Mouse (Mus musculus): ENCODE results near the gene Ndrg3.

Gene Ndrg3

DNA sequence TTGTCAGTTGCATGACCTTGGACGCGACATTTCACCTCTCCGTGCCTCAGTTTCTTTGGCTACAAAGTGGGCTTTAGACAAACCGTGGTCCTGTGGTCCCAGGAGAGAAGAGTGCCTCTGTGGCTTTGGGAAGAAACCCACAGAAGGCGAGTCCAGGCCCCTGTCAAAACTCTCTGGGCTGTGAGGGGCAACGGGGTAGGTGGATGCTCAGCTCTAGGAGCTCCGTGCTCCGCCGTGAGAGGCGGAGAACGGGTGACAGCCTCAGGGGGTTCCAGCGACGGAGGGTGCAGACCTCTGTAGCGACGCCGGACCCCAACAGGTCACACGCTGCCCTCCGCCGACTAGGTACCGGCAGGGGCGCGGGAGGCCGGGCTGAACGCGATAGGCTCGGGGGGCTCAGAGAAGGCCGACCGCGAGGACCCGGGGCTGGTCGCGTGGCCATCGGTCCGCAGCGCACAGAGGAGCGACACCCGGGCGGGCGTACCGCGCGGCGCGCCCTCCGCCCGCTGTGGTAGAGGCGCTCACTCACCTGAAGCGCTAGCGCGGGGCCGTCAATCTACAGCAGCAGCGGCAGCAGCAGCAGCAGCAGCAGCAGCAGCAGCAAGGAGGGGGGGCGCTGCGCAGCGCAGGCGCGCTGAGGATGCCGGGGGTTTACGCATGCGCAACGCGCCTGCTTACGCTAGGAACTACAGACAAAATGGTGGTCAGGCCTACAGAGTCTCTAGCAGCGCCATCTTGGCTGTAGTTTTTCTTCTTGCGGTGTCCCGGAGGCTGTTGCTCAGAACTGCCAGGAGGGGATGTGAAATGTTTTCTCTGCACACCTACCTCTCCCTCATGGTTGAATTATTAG, at the start of gene Ndrg3:
Gene Ndrg3 (minus strand): TSS at position 587 of the 850 bp plus-strand sequence.
- DNase-seq (ENCODE audit: extremely low spot score) = peak; percentile 93

DNA sequence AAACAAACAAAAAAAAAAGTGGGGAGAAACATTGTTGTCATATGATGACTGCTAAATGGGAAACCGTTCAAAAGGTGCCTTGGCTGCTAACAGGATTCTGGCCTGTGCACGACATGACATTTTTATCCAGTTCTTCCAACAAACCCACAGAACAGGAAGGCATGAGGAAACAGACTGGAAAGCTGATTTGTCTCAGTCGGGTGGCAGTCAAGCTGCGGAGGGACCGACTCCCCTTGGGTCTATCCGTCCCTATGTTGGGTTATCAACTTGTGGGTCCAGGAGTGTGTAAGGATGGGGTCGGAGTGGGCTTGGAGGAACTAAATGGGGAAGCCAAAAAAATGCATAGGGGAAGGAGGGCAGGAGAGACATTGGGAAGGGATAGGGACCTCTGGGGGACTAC, 49.6 kb upstream of the Ndrg3 start:
- DNase-seq (ENCODE audit: extremely low spot score) = no peak

DNA sequence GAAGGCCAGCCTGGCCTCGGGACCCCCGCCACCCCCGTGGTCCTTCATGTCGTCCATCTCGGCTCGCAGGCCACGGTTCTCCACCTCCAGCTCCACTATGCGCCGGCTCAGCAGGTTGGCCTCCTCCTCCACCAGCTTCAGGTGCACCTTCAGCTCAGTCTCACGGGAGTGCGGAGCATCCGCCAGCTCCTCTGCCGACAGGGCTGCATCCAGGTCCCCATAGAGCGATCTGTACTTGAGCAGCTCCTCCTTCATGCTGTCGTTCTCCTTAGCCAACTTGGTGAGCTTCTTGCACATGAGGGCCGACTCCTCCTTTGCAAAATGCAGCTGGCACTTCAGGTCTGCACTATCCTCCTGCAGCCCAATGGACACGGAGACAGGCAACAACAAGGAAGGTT, 48.8 kb upstream of the Ndrg3 start:
- DNase-seq (ENCODE audit: extremely low spot score) = no peak

DNA sequence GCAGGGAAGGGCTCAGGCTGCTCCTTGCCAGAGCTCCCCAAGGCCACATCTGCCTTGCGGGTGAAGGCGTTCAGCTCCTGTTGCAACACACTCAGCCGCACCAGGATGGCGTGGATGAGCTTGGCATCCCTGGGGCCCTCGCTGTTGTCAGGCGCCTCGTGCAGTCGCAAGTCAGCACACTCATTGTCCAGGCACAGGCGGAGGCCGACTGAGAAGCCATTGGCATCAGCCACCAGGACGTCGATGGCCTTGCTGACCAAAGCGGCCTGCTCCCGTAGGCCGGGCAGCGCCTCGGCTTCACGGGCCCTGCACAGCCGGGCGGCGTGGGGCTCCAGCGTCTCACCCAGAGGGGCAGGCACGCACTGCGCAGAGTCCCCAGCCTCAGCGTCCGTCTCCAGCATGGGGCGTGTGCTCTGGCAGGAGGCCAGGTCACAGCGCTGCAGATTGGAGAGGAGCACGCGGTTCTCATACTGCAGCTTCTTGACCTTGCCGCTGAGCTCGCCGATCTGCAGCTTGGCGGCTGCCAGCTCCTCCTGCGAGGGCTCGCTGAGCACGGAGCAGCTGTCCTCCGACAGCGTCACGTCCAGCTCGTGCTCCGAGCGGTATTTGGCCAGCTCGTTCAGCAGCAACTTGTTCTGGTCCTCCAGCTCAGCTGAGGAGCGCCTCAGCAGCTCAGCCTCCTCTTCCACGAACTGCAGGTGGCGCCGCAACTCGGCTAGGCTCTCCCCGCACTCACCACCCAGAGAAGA, 48.2 kb upstream of the Ndrg3 start:
- no peak for DNase-seq (ENCODE audit: extremely low spot score)

DNA sequence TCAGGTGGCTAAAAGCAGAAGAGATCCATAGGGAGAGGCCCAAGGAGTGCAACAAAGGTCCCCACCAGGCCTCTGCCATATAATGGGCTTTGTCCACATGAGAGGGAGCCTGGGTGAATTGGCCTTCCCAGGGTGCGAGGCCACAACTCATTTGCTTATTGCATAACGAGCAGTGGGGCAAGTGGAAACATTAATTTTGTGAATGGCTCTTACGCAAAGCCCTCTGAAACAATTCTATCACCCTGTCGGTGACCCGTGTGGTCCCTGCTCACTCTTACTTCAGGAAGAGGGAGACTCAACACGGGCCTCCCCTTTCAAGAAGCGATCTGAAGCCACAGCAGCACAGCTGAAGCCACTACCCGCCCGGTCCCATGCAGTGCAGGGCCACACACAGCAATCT, 45.4 kb upstream of the Ndrg3 start:
- no peak for DNase-seq (ENCODE audit: extremely low spot score)

DNA sequence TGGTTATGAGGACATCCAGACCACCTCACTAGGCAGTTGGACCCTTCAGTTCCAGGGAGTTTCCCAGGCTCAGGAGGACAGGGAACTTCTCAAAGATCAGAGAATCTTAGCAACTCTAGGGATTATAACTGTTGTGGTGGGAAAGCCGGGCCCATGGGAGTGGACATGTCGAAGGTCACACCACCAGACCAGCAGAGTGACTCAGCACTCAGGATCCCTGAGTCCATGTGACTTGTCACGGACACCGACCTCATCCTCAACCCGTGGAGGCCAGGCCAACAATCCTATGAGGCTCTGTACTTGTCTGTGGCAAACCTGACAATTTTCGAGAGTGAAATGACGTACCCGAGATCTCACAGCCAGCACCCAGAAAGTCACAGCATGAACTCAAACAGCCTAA, 44.5 kb upstream of the Ndrg3 start:
- DNase-seq (ENCODE audit: extremely low spot score) = no peak

DNA sequence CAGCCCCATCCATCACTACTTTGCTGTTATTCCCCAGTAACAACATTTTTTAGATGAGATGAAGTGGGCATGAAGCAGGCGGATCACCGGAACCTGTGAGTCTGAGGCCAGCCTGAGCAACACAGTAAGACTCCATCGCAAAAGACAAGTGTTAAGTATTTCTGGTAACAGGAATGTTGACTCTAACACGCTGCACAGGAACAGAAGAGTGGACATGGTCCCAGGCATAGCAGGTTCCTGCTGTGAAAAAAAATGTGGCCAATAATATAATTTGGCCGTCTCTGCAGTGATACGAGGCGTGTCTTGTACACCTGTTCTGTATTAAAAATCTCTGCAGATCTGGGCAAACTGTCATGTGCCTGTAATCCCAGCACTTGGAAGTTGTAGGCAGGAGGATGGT, 43.5 kb upstream of the Ndrg3 start:
- DNase-seq (ENCODE audit: extremely low spot score) = no peak

DNA sequence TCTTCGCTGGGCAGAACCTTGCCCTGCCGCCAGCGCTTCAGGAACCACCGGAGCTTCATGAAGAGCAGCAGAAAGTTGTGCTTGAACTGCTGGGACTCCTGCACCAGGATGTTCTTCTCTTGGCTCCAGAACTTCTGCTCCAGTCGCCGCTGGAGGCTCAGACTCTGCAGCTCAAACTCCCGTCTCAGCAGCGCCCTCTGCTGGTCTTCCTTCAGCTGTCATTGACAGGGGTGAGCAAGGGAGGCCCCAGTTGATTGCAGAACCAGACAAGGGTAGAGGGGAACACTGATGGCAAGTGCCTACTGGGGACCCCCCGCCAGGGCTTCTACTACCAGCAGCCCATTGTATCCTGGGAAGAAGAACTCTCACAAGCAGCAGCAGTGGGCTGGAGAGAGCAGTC, 38.9 kb upstream of the Ndrg3 start:
- peak; percentile 72 for DNase-seq (ENCODE audit: extremely low spot score)

DNA sequence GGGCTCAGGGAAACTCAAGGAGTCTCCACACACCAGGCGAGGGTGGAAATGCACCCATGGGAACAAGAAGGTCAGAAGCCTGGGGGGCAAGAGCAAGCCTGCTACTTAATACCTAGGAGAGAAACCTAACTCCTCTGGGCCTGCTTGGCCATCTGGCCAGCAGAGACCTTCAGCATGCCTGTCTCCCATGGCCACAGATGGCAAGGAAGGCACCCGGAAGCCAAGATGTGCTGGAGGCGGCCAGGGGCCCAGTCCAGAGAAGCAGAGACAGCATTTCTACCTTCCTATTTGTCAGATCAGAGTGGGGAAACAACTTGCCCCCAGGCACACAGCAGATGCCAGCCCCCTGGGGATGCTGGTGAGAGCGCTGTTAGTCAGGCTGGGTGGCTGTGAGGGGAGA, 36.4 kb upstream of the Ndrg3 start:
- DNase-seq (ENCODE audit: extremely low spot score) = no peak

DNA sequence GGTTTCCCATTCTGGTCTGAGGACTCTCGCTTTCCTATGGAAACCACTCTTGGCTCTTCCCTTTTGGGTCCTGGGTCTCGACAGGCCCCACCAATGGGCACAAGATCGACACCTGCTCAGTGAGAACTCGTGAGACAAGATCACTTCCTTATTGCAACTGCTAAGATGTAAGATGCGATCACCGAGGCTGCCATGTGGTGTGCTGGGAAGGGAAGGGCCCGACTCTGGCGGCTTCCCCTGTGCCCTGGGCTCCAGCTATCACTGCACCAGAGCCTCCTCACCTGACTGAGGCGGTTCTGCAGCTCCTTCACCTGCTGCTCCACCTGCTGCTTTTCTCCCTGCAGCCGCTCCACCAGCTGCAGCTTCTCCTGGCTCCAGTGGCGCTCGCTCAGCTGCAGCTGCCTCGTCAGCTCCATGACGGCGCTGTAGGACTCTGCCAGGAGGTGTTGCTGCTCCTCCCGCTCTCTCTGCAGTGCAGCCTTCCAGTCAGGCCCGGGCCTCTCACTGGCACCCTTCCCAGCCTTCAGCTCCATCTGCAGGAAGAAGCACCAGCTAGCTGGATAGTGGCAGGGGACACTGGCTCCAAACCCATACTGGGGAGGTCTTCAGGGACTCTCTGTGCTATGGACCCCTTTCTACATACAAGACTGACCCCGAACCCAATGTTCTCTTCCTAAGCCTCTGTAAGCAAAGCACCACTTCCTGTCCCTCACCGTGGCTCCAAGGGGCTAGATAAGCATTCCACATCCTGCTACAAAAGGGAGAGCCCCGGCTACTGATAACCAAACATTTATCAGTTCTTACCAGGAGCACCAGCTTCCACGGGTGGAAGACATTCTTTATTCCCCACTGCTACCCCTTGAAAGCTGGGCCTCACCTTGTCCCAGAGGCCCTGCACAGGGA, 35.5 kb upstream of the Ndrg3 start:
- DNase-seq (ENCODE audit: extremely low spot score) = no peak

DNA sequence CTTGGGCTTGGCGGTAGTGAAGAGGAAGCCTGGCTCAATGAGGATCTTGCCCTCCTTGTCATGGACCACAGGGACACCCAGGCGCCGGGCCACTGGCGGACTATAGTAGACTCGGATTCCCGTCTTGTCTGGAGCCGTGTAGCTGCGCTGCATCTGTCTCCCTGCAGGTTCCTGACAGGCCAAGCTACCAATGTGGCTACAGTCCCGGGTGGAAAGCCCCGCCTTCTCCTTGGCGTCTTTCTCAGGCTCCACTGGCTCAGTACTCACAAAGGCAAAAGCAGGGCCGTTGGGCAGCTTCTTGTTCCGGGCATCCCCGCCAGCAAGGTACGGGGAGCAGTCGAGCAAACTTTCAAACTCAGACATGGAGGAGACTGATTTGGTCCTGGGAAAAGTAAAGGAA, 29.3 kb upstream of the Ndrg3 start:
- DNase-seq (ENCODE audit: extremely low spot score) = no peak

DNA sequence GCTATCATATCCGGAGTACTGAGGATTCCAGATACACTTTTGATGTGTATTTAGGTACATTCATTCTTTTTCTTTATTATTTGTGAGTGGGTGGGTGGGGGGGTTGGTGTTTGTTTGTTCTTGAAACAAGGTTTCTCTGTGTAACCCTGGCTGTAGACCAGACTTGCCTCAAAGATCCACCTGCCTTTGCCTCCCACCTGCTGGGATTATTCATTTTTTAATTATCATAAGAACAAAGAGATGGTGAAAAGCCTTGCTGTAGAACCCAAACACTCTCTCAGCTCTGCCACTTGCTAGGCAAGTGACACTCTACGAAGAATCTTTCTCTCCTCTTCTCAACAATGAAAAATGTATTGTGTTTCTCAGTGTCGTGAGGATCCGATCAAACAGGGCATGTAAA, 27.4 kb upstream of the Ndrg3 start:
- DNase-seq (ENCODE audit: extremely low spot score) = no peak

DNA sequence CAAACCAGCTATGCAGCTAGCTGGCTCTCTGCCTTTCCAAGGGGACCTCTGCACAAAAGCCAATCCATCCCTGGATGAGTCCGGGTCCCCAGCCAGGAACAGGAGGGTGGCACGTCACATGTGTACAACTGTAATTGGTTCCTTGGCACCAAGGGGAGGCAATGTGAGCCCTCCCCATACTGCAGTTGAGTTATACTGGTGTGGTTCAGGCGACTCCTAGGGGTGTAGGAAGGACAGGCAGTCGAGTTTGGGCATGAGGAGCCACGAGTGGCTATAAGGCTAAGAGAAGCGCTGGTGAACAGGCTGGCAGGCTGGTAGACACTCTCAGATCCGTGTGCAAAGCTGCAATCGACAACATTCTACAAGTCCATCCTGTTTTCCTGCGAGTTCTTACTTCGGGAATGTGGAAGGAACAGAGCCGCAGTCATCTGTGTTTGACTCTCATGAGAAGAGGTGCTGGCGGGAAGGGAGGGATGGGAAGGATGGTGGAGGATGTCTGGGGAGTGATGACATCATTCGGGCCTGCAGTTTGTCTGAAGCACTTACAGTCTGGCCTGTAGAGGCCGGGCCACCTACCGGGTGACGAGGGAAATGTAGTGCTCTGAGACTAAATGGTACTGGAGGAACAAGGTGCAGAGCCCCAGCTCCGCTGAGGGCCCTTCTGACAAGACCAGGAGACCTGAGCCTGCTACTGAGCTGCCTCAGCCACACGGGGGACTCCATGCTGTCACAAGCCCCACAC, 24.8 kb upstream of the Ndrg3 start:
- DNase-seq (ENCODE audit: extremely low spot score) = no peak

DNA sequence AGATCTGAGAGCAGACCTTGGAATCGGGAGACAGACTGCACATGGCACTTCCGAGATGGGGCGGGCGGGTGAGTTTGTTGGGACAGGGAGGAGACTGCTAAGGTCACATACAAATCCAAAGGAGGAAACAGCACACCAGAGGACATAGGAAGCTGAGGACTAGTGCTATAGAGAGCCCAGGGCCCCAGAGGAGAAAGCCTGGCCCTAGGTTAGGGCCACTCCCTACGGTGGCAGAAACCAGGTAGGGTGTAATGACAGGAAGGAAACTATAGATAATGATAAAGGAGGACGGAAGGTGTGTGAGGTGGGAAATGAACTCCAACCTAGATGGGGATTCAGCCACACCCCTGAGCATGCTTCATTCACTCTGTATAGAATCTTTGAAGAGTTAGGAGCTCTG, 20.5 kb upstream of the Ndrg3 start:
- DNase-seq (ENCODE audit: extremely low spot score) = no peak

DNA sequence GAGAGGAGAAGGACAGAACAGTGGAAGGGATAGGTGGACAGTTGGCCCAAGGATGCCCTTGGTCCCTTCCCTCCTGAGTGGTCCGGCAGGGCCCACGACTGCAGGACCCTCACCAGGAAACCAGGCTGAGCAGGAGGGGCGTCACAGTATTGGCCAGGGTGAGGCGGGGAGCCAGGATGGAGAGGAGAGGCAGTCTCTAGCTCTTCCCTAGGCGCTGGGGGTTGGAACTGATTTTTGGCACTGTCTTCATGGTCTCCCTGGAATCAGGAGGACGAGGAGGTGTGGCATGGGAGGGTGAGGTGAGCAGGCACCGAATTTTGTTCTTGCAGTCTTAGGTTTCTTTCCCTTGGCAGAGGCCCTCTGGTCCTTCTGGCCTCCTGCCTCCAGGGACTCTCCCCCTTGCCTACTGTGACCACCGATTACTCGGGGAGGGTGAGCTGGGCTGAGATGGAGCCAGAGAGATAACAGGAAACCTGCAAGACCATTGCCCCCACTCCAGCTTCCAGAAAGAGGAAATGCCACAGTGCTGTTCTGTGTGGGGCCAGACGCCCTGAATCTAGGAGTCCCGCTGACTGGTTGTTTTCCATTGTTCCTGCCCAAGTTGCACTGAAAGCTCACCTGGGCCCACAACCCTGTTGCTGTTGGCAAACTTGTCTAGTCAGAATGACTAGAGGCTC, 18.9 kb upstream of the Ndrg3 start:
- DNase-seq (ENCODE audit: extremely low spot score) = no peak

DNA sequence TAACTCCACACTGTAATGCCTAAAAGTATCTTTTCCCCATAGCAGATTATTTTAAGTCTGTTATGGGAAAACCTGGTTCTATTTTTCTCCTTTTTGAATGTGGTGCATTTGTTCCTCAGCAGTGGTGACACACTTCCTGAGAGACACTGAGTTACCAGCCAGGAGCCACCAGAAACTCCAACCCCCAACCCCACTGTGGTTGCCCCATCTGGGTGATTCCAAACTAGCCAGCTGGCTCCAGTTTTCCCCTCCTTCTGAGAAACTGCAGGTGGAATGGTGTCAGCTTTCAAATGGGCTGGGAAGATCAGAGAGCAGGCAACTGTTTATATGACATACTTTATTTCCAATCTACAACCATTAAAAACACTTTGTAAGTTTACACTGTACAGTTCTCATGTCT, 18.3 kb upstream of the Ndrg3 start:
- DNase-seq (ENCODE audit: extremely low spot score) = no peak

DNA sequence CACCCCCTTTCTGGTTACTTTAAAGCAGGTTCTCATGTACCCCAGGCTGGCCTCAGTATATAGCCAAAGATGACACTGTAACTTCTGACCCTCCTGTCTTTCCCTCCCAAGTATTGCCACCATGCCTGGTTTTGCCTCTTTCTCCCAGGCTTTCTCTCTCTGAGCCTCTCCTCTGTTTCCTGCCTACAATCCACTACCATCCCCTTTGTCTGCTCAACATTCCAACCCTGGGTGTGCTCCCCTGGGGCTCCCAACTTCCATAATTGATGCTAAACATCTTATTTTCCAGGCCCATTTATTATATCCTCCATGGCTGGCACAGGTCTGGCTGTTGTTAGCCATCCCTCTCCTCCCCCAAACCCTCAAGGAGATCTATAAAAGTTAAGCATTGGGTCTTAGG, 16.7 kb upstream of the Ndrg3 start:
- no peak for DNase-seq (ENCODE audit: extremely low spot score)

DNA sequence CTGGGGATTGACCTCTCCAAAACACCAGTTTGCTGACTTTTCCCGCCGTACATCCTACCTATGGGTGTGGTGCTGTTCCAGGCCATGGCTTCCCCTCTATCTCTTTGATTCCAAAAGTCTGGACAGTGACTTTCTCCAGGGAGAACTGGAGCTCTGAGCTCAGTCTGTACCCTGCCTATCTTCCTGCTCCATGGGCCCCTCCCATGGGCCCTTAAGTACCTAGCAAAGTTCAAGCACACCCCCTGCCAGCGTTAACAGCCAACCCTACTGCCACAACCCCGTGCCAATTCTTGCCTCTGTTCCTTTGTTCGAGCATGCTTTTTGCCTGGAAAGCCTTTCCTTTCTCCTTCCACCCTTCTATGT, 15.4 kb upstream of the Ndrg3 start:
- no peak for DNase-seq (ENCODE audit: extremely low spot score)

DNA sequence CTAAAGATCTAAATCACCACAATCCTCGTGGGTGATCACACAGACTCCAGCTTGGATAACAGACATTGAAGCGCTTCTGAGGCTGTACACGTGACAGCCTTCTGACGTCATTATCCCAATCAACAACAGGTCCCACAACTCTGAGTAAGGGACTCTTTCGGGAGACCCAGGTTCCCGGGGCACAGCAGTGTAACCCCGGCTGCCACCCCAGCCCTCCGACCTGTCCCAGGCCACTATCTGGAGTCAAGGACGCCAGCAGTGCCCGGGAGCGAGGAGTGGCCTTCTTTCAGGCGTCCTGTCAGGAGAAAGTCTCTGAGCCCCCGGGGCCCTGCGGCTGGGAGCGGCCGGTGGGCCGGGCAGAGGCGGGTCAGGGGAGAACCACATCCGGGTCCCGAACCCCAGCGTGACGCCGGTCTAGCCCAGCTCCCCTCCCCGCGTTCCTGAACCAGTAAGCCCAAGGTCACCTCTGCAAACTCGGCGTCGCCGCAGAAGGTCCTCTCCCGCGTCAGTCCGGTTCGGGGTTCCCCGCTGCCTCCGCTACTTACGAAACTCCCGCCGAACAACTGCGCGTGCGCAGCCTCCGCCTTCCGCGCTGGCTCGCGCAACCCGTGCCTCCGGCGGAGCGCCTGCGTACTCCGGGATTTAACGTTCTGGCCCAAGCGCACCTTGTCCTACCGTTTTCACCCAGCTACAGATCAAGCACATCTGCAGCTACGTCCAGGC, 14.8 kb upstream of the Ndrg3 start, which contains the start of gene Dsn1:
Gene Dsn1 (minus strand): TSS at position 644 of the 723 bp plus-strand sequence.
- peak; percentile 91 for DNase-seq (ENCODE audit: extremely low spot score)

DNA sequence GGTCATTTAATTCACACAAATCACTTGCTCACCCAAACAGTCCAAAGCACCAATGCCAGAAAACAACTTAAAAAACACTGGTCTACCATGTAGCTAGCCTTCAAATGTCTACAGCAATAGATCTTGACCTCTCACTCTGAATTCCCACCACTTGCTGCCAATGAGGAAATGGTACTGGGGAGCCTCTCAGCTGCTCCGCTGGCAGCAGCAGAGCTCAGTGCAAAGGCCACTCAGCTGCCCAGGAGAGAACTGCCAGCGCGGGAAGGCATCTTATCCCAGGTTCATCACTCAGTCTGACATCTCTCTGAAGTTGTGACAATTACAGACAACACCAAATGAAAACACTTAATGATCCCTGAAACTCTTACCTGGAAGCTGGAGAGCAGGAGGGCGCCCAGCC, 10.5 kb upstream of the Ndrg3 start:
- no peak for DNase-seq (ENCODE audit: extremely low spot score)
